Mouse (Mus musculus): ENCODE measurements around the gene Ephb3.

The Ephb3 gene

GRCm38 (mm10) chr16:21205093-21205886 is 735 bp downstream of the Ephb3 start:
- no peak for DNase-seq (ENCODE audit: low spot score)

DNA sequence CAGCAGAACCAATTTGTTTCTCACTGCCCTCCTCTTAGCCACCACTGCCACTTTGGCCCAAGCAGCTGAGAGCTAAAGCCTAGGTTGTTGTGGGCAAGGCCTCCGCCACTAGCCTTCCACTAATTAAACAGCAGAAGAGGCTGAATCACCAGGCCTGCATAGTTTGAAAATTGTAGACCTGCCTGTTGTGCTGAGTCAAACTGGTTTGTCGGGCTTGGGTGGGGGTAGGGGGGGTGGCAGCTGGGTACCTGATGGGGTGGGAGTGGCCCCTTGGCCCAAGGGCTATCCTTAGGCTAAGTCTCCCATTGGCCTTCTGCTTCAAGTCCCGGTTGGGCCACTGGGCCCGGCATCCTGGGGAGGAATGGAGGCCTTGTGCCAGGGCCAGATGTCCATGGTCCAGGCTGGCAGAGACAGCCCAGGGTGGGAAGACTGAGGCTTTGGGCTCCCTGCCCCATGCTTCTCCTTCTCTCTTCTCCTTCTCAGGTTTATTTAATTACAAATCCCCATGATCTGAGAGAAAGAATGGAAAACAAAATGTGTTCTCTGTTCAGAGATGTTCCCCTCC is 3.5 kb downstream of the Ephb3 start:
- no peak for DNase-seq (ENCODE audit: low spot score)

- DNase-seq (ENCODE audit: low spot score) = no peak
These were observed 4.7 kb downstream of the Ephb3 start for GRCm38 (mm10) chr16:21209290-21209689.

DNA sequence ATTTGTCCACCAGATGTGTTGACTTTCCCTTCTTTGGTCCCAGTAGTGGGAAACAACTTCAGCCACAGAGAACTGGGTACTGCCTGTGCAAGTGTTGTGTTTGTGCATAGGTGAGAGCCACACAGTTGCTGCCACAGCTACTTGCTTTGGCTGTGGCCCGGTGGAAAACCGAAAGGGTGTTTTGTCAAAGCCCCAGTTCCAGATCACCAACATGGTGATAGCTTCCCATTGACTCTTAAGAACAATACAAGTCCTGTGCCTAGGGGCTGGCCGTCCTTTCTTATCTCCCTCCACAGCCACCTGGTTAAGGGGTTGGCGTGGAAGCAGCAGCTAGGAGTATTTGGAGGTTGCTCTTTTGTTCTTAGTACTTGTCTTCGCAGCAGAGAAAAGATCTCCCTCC is 5.6 kb downstream of the Ephb3 start:
- DNase-seq (ENCODE audit: low spot score) = peak; percentile 21

DNA sequence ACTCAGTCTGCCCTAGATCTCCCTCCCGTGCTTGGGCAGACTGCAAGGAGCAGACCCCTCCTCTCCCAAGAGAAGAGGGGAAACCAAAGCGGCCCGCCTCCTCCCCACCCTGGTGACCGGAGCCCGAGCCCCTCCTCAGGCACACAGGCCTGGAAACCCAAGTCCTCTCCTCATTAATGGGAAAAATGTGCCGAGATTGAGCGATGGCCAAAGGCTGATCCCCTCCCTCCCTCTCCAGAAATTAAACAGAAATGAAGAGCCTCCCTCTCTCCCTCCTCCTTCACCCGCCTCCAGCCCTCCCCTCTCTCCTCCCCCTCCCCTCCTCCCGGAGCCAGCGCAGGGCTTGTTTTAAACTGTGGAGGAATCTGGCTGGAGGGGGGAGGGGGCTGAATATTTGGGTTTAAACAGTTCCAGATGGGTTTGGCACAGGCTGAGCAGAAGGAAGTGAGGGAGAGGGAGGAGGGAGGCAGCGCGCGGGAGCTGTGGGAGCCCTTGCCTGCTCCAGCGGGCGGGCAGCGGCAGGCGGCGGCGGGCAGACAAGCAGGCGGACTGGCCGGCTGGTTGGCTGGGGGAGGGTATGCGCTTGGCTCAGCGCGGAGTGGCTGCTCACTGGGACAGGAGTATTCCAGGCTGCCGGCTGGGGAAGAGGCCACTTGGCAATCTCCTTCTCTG is 6.2 kb downstream of the Ephb3 start:
- peak; percentile 85 for DNase-seq (ENCODE audit: low spot score)

GRCm38 (mm10) chr16:21211501-21211900 is 6.9 kb downstream of the Ephb3 start:
- no peak for DNase-seq (ENCODE audit: low spot score)

GRCm38 (mm10) chr16:21212369-21212768 is 7.8 kb downstream of the Ephb3 start:
- no peak for DNase-seq (ENCODE audit: low spot score)

DNA sequence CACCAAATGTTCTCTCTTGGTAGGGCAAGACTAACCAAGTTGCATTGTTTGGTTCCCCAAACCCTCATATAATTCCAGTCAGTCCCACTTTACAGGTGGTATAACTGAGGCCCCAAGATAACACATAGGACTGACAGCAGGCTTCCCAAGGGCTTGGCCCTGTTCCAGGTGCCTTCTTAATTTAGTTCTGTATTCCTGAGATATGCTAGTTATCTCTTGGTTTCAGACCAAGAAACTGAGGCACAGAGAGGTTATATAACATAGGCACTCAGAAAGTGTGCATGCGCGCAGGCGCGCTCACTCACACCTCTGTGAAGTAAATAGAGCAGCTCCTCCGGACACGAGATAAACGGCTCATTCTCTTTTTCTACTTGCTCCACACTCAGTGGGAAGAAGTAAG is 9.4 kb downstream of the Ephb3 start:
- no peak for DNase-seq (ENCODE audit: low spot score)

DNA sequence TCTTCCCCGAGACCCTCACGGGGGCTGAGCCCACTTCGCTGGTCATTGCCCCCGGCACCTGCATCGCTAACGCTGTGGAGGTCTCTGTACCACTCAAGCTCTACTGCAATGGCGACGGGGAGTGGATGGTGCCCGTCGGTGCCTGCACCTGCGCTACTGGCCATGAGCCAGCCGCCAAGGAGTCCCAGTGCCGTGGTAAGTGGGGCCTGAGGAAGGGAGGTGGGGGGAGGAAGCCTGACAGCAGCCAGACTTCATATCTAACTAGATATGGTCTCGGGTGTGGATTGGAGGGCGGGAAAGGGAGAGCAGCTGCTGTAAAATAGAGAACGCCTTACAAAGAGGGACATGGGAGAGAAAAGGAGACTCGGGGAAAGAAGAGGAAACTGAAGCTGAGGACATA is 10.2 kb downstream of the Ephb3 start:
- no peak for DNase-seq (ENCODE audit: low spot score)

DNA sequence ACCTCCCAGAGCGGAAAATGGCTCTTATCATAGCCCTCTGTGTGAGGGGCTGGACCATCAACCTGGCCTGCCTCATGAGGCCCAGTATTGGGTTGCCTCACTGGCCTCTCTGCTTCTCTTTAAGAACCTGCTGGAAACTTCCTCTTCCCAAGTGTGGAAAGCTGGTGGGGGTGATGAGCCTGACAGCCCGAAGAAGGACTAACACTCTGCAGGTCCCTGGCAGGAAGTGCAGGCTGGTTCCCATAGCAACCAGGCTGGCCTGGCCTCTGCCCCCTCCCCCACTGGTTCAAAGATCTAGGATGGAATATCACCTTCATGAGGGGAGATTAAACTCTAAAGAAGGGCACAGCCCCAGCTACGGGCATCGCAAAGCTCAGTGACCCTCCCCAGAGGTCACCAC is 11.5 kb downstream of the Ephb3 start:
- peak; percentile 65 for DNase-seq (ENCODE audit: low spot score)

DNA sequence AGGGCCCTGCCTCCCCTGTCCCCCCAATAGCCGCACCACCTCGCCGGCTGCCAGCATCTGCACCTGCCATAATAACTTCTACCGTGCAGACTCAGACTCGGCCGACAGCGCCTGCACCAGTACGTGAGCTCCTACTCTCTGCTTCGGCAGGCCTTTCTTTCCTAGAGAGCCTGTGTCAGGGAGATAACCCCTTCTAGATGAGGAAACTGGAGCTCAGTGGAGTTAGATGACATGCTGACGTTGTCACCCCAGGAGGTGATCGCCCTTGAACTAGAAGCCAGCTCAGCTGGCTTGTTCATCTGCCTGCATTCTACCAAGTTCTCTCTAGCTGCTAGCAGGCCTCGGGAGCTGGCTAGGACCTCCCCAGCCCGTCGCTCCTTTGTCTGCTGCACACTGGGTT is 12.7 kb downstream of the Ephb3 start:
- DNase-seq (ENCODE audit: low spot score) = no peak

GRCm38 (mm10) chr16:21219656-21220055 is 15.1 kb downstream of the Ephb3 start:
- DNase-seq (ENCODE audit: low spot score) = no peak

- peak; percentile 31 for DNase-seq (ENCODE audit: low spot score)
These were observed 18.5 kb downstream of the Ephb3 start for GRCm38 (mm10) chr16:21223038-21223437.

- DNase-seq (ENCODE audit: low spot score) = no peak
These were observed 20.2 kb downstream of the Ephb3 start for GRCm38 (mm10) chr16:21224648-21225240.

DNA sequence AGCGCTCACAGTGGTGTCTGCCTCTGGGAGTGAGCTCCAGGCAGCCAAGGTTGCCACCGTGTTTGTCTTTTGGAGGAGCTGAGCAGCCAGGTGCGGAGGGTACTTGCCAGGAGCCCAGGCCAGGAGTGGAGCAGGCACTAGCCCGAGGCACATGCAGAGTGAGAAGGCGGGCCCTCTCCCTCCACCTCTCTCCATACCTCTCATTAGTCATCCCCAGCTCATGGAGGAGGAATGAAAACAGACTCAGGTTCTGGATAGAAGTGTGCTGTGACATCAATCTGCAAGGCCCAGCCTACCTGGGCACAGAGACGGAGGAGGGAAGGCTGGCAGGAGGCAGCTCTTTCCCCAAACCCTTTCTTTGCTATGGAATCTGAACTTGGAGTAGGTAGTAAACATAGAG is 22.1 kb downstream of the Ephb3 start:
- no peak for DNase-seq (ENCODE audit: low spot score)

DNA sequence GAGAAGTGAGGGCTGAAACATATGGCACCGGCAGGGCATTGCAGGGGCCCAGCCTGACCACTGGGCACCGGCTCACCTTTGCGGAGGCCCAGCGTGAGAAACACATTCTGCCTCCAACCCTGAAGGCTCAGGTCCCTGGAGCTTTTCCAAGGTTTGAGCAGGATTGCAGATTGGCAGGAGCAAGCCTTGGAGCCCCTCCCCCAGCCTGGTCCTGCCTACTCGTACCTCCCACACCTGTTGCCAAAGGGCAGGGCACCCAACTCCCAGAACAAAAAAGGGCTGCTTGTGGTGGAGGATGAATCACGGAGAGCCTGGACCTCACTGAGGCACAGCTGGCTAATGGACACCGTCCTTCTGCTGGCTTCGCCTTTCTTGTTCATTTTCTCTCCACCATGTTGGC is 30.6 kb downstream of the Ephb3 start:
- DNase-seq (ENCODE audit: low spot score) = no peak

GRCm38 (mm10) chr16:21238722-21239121 is 34.2 kb downstream of the Ephb3 start:
- no peak for DNase-seq (ENCODE audit: low spot score)

- no peak for DNase-seq (ENCODE audit: low spot score)
These were observed 36.0 kb downstream of the Ephb3 start for GRCm38 (mm10) chr16:21240547-21240946.

DNA sequence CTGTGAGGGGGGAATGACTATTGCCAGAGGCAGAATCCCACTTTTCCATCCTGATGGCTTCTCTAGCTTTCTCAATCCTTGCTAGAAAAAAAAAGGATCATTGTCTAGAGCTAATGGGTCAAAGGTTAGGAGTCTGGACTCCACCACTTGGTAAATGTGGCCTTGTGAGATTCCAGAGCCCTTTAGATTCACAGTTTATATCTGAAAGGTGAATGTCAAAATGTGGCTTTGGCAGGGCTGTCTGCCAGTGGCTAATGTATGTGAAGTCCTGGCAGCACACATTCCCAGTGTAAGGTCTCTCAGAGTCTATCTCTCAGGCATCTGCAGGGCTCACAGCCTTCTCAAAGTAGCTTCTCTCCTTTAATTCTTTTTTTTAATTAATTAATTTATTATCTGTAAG is 36.5 kb downstream of the Ephb3 start:
- DNase-seq (ENCODE audit: low spot score) = no peak

DNA sequence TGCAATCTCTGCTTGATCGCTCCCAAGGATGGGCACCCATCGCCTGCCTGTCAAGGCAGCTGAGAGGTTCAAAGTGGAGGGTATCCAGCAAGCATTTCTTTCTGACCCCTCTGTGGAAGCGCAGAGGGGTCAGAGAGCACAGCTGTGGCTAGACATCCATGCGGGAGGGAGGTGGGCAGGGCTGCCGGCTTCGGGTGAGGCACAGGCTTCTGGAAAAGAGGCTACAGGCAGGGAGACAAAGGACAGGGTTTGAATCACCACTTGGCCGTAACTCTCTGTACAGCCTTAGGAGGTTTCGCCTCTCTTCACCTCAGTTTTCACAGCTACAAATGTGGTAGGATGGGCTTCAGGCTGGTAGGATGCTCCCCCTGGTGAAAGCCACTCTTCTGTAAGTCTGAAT is 38.4 kb downstream of the Ephb3 start:
- DNase-seq (ENCODE audit: low spot score) = no peak

- no peak for DNase-seq (ENCODE audit: low spot score)
These were observed 40.2 kb downstream of the Ephb3 start for GRCm38 (mm10) chr16:21244803-21245202.

DNA sequence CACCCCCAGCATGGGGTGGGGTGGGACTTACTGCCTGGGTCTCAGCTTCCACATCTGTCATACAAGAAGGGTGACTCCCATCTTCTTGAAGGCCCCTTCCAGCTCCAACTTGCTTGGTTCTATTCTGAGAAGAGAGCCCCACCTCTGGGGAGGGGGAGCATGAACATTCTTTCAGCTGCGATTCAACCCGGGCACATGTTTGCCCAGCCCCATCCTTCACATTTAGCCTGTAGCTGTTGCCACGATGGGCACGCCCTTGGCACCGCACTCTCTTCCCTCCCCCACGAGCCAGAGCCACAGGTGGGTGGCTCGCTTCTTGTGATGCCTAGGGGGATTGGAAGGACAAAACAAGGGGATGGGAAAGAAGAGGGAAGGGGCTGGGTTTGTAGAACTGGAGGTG is 40.8 kb downstream of the Ephb3 start:
- DNase-seq (ENCODE audit: low spot score) = no peak

DNA sequence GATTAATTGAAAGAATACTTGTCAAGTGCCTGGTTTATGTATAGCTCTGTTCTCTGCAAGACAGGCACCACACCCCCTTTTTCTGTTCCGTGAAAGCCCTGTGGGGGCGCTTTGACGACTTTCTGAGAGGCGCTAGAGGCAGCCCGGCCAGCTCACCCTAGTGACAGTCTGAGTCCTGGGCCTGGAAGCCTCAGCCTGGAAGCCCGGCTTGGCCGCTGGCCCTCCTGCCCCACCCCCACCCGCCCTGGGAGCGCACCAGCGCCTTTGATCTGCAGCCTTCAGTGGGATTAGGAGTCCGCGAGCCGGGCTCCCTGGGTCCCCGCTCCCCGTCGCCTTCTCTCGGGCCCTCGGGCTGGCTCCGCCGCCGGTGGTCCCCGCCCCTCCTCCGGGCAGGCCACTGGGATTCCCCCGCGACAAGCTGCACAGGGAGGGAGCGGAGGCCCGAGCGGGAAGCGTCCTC is 41.4 kb downstream of the Ephb3 start:
- peak; percentile 94 for DNase-seq (ENCODE audit: low spot score)

Measured in MN1 (cell line).